Mouse (Mus musculus) spleen, postnatal 4 days (tissue): ENCODE measurements around the gene Gm17409.
A peak's percentile ranks its signal among the peaks of the same experiment; 100 is the strongest.

Experiments
- DNase-seq, 2 experiments: peaks; one replicate each; pipeline ENCODE4 v3.0.0; 2022; ENCODE audit warnings: low spot score in 2 of 2

The Gm17409 gene

DNA sequence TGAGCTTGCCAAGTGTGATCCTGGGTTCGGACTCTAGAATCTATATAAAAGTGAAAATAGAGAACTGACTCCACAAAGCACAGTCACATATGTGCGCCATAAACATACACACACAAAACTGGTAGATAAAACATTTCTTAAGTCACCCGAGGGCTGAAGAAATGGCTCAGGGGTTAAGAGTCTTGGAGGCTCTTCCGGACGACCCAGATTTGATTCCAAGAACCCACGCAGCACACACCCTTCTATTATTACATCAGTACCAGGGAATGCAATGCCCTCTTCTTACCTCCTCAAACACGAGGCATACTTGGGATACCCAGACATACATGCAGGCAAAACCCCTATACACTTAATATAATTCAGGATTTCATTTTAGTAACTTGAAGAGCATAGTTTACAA, at the start of gene Gm17409:
Gm17409 (plus strand) TSS at position 301 of the 400 bp plus-strand sequence.
- no peak for DNase-seq

DNA sequence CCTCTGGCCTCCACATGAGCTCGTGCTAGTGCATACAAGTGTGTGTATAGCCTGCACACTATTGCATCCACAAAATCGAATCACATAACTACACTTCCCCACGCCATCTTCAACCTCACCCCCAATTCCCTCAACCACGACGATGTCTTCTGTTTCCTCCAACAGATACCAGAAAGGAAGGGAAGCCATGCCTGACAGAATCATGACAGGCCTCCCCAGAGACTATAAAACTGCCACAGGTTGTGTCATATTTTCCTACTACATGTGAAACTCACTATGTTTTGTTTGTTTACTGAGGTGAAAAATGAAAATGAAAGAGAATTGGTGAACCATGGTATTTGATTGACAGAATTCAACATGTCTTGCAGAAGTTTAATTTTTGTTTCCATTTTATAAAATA, 46.6 kb upstream of the Gm17409 start:
- no peak for DNase-seq

DNA sequence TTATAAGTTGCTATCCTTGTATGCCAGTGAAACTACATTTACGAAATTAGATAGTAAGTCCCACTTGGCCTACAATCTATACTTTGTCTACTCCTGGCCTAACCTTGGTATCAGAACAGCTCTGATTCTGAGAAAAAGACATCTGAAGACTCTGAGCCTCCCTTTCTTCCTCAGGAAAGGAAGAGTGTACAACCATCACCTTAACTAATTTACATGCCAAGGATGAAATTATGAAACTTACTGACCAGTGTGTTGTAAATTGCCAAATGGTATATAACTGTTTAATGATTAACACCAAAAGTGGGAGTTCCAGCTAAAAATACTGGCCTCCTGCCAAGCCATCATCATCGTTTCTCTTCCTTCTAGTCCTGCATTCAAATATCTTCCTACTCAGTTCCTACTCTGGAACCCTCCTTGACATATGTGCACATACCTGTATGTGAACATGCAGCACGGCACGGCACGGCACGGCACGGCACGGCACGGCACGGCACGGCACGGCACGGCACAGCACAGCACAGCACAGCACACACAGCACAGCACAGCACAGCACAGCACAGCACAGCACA, 44.4 kb upstream of the Gm17409 start:
- no peak for DNase-seq

DNA sequence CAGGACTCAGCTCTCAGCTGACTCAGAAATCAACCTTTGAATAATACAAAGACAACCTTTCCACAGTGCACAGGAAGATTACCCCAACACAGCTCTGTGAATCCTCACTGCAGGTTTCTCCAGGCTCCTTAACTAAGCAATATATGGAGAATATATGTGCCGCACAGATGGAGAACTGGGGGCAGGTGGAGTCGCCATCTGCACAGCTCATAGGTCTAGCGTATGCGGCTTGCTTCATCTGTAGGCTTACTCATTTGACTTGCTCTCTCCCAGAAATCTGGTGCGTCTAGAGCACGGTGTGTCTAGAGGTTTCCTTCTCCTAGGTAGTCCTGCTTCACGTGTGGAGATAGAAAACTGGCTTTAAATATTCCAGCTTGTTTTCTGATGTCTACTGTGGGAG, 37.7 kb upstream of the Gm17409 start:
- DNase-seq: no peak

DNA sequence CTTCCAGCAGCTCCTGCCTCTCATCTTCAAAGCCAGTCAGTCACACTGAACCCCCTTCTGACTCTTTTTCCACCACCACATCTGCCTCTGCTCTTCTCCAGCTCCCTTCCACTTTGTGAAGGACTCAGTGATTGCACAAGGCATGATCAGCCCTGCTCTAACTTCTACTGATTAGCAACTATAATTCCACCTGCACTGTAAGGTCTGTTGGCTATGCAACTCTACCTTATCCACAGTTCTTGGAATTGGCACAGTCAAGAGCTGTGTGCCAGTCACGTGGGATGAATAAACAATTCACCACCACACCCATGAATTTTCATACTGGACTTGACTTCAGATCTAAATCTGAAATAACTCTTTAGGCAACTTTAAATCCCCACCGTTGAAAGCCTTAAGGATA, 36.6 kb upstream of the Gm17409 start:
- DNase-seq: no peak

DNA sequence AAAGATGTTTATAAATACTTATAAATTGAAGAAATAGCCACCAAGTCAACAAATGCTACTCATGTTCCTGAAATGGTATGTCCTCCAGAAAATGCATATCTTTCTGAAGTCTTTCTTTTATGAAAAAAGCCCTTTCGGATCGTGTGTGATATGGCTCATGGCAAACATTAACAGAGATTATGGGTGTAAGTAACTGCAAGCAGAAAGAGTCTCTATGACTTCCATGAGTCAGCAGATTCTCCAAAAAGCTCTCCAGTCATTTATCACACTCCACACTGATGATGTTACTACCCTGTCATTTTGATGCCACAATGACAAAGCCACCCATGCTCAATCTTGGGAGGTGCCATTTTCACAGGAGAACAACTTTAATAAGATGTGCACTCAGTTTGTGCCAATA, 35.5 kb upstream of the Gm17409 start:
- no peak for DNase-seq

DNA sequence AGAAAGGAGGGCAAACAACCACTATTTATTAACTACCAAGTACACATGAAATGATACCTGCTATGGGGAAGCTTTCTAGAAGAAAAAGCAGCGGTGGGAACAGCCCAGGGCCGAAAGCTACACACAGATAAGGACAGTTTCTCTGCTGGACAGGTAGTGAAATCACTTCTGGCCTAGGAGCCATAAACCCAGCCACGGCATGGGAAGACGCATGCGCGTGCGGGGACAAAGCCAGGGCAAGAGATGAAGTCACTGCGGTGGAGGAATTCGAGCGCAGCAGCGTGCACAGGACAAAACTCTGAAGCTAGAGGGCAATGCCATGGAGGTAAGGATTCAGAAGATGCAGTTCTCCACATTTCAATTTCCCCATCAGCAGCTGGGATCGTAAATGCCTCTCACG, 34.4 kb upstream of the Gm17409 start:
- DNase-seq: no peak

DNA sequence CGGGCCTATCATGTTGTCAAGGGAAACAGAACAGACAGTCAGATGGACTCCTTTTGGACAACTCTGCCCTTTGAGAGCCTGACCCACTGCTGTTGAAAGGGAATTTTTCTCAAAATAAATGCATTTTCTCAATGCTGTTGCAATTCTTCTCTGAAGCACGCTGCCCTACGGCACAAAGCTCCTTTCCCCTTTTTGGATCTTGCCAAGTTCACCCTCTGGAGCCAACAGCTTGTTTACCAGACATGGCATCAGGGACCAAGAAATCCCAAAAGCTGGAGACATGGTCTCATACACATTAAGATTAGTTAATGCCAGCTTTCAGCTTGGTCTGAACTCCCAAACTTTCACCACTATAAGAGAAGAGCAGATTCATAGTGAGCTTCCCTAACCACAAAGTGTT, 33.0 kb upstream of the Gm17409 start:
- no peak for DNase-seq

DNA sequence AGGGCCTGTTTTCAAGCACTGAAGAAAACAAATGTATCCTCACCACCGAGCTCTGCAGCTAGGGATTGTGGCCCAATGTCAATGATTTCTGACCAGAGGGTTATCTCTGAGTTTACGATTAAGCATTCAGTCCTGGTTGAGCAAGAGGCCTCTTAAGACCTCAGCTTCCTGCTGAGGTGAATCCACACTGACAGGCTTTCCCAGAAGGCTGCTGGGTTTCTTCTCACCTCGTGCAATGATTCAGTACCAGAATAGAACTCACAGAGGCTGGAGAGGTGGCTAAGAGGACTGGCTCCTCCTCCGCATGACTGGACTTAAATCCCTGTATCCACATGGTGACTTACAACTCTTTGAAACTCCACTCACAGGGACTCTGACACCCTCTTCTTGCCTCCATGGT, 26.8 kb upstream of the Gm17409 start:
- no peak for DNase-seq

DNA sequence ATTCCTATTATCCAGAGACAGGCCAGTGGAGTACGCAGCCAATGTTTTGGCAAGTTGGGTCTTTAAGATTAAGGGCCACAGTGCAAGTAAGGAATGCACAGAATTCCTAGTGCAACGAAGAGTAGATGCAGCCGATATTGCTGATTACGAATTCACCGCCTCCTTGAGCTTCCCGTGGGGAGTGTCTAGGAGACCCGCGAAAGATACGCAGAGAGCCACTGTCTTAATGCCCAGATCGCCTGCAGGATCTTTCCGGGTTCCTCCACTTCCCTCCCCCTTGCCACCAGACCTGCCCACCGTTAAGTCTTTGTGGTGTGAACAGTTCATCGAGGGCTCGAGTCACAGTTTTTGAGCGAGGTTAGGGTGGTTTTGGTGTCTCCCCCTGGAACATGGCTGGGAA, 22.9 kb upstream of the Gm17409 start:
- DNase-seq: no peak

DNA sequence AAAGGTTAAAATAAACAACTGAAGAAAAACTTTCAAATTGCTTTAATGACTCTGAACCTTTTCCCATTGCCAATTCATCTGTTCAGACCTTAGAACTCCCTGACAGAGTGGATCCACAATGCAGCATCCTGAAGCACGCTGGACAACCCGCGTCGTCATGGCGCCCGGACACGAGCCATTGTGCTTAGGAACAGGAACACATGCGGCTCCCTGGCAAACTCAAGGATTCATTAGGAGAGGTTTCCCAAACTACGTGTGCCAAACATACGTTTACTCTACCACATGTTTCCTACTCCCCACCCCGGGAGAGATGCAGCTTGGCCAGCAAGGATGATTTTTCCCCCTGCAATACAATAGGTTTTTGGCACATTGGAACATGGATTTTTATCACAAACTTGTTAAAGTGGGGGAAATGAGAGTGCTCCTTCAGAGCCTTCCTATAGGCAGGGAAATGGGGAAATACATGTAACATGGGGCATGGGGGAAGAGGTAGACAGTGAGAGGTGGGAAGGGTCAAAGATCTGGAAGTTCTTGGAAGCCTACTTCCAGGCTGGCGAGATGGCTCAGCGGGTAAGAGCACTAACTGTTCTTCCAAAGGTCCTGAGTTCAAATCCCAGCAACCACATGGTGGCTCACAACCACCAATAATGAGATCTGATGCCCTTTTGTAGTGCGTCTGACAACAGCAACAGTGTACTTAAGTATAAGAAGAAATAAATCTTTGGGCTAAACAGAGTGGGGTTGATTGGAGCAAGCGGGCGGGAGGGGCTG, 15.6 kb upstream of the Gm17409 start:
- no peak for DNase-seq

DNA sequence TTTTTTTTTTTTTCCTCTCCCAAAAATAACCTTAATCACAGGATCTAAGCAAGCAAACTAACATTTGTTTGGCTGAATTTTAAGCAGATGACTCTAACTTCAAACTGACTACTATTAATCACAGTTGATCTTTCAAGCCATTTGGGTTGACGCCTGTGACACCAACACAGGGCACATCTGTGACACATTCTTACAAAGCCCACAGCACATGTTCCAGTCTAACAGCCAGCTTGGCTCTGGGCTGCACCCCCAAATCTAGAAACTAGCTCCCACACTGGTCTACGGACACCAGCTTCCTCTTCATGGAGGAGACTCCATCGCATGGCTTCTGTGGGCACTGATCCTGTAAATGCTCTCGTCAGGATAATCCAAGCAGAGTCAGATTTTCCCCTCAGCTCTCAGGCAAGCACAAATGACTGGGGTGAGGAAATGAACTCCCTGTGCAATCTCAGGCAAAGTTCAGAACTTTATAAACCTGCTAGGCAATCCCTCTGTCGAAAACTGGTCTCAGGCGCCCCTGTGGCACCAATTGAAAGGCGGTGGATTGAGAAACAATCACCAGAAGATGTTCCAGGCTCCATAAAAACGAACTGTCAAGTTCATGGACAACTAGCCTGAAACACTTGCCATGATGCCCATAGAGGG, 13.0 kb upstream of the Gm17409 start:
- no peak for DNase-seq

DNA sequence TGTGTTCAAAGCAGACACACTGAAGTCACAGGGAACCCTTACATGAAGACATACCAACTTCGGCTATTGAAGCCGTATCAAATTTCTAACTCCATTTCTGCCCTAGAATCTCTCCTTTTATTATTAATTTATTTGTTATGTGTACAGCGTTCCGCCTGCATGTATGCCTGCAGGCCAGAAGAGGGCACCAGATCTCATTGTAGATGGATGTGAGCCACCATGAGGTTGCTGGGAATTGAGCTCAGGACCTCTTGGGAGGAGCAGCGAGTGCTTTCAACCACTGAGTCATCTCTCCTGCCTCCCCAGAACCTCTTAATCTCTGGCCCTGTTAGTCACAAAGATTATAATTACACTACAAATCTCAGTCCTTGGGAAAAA, 12.4 kb upstream of the Gm17409 start:
- DNase-seq: no peak

DNA sequence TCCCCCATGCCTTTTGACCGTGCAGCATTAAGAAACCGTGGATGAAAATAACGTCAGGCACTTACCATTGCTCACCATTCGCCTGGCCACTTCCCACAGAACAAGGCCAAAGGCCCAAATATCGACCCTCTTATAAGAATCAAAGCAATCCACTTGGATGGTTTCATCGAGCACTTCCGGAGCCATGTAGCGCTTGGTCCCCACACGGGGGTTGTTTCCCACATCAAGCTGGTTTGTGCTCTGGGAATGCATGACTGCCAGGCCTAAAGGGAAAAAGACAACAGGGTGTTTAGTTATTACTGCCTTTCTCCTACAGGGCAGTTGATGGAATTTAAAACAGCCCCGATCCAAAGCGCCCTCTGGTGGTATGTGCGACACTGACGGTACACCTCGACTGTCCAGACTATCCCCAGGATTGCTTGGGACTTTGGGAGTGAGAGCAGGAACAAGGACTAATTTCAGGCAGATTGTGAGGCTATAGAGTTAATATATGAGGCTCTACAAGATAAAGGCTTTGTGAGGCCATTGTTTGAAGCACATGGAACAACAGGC, 11.0 kb upstream of the Gm17409 start:
- DNase-seq: no peak

DNA sequence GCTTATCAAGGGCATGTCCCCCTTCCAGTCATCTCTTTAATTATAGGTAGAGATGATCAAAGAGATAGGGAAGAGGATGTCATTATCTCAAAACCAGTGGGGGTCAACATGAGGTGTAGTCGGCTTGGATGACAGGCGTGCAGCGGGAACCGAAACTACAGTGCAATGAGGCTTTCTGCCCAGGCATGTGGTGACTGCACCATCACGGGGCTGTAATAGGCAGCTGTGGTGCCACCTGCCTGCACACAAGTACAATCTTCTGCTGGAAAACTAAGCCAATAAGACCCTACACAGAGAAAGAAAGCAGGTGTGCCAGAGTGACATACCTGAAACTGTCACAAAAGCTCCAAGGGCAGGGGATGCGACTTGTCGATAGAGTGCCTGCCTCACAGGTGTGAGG, 374 bp downstream of the Gm17409 start:
- no peak for DNase-seq

DNA sequence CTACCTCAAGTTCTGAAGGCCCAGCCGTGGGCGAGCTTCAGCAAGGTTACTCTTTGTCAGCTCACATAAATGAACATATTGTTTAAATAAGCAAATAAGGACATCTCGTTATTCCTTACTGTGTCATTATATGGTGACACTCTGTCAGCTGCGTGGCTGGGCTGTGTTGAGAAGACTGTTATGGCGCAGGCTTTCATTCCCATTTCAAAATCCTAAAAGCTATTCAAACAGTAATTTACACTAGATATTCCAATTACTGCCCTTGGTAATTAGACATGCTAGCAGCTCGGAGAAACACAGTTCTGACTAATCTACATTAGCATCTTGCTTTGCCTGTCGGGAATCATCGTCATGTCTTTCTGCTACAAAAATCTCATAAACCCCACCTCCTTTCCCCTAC, 5.7 kb downstream of the Gm17409 start:
- no peak for DNase-seq

DNA sequence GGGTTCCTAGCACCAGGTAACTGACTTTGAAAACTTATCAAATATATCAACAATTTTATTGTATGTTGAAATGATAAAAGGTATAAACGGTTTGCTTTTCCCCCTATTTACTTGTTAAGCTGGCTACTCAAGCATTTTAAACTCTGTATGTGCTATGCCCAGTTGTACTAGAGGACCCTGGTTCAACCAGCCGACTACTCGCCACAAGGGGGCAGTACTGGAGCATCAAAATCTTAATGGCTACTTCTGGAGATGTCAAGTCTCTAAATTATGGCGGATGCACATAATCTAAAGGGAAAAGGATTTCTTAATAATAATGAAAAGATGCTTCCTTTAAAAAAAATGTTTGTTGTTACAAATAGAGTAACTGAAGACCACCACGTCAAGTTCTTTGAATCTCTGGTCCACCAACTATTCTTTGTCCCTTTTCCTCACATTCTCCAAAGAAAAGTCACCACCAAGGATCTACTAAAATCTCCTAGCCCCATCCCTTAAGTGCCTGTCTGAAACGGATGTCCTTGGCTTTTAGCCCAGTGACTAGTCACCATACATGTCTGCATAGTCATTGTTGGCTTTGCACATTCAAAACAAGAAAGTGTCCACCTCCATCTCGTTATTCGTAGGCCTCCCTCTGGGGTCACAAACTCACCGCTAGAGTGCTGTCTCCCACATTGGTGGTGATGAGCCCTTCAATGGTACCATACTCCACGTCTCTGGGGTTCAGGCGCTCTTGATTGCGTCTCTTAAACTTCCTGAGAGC, 7.2 kb downstream of the Gm17409 start:
- DNase-seq: peak; percentile 39 to 74

DNA sequence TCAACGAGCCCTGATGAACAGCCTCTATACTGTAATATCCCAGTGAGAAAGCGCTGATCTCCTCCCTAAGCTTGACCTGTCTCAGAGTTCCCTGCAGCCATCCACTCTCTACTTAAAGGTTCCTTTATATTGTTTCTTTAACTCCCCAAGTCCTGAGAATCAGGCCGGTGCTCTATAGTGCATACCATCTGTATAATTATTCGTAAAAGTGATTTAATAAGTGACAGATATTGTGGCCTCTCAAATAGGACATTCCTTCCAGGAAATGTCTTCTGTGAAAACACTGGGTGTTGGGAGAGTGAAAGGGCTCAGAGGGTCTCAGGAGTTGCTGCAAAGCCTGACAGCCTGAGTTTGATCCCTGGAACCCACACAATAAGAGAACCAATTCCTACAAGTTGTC, 8.2 kb downstream of the Gm17409 start:
- DNase-seq: no peak

DNA sequence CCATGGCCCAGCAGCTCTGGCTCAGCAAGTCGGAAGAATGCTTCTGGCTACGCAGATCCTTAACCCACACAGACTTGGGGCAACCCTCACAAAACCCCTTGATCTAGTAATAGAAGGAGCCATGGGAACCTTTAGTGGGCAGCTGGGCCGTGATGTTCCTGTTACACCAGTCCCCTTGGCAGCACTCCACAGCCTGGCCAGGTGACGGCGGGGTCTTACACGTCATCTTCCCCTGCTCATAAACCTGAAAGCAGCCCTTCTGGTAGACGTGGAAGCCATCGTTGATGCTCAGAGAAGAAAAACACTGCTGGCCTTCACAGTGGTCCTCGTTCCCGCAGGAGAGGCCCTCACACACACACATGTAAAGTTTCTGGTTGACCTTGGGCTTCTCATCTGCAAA, 9.6 kb downstream of the Gm17409 start:
- DNase-seq: no peak

DNA sequence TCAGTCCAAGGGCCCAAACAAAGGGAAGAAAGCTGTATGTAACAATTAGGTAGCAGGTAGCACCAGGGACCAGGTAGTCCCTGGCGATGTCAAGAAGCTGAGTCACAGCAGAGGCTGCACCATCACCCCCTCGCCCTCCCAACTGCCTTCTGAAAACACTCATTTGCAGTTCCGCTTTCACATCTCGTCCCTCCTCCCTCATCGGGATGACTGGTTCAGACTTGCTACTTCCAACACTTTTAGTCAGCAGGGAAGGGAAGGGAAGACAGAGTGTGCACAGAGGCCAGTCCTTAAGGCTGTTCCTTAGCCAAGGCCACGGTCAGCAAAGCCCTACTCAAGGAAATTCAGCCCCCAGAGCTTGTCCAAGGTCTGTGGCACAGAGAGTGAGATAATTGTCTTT, 10.8 kb downstream of the Gm17409 start:
- DNase-seq: no peak

DNA sequence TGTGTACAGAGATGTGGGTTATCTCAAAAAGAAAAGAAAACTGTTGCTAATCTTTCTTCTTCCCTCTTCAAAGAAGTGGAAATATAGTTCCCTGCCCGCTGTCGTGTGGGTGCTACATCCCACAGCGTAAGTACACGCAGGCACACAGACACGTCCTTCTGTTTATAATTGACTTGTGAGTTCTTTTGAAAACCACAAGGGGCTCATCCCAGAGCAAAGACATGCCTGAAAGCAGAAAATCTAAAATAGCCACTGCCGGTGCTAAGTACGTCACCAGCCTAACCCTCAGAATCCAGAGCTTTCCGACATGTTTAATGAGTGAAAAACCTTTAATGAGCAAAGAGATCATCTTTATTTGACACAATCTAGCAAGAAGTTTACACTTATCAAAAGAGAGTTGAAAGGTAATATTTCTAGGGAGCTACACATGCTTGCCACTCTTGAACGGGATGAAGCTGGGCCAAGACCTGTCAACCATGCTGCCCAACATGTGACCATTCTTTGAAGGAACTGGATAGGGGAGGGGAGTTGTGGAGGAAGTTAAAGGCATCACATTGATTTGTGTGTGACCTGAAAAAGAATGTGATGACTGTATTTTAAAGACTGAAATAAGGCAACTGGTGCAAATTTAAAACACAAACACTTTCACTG, 11.7 kb downstream of the Gm17409 start:
- no peak for DNase-seq
